Mouse (Mus musculus): ENCODE results near the gene Stc2.

The Stc2 gene

GRCm38 (mm10) chr11:31366421-31366820 is 3.5 kb downstream of the Stc2 start:
- no peak for DNase-seq (ENCODE audit: low spot score in 2 of 2)

- no peak for DNase-seq (ENCODE audit: low spot score in 2 of 2)
Measured at GRCm38 (mm10) chr11:31365981-31366380, 3.9 kb downstream of the Stc2 start.

GRCm38 (mm10) chr11:31365280-31365679 is 4.6 kb downstream of the Stc2 start:
- DNase-seq (ENCODE audit: low spot score in 2 of 2), result no peak

GRCm38 (mm10) chr11:31362856-31363255 is 7.0 kb downstream of the Stc2 start:
- DNase-seq (ENCODE audit: low spot score in 2 of 2), result no peak

GRCm38 (mm10) chr11:31362330-31362729 is 7.5 kb downstream of the Stc2 start:
- no peak for DNase-seq (ENCODE audit: low spot score in 2 of 2)

- DNase-seq (ENCODE audit: low spot score in 2 of 2), result no peak
Measured at GRCm38 (mm10) chr11:31361047-31361446, 8.8 kb downstream of the Stc2 start.

- DNase-seq (ENCODE audit: low spot score in 2 of 2), result no peak
Measured at GRCm38 (mm10) chr11:31359283-31359902, 10.5 kb downstream of the Stc2 start.

GRCm38 (mm10) chr11:31358453-31358852 is 11.4 kb downstream of the Stc2 start:
- no peak for DNase-seq (ENCODE audit: low spot score in 2 of 2)

- DNase-seq (ENCODE audit: low spot score in 2 of 2), result no peak
Measured at GRCm38 (mm10) chr11:31356866-31357265, 13.0 kb downstream of the Stc2 start.

- no peak for DNase-seq (ENCODE audit: low spot score in 2 of 2)
Measured at GRCm38 (mm10) chr11:31355737-31356136, 14.1 kb downstream of the Stc2 start.

GRCm38 (mm10) chr11:31354514-31354913 is 15.4 kb downstream of the Stc2 start:
- no peak for DNase-seq (ENCODE audit: low spot score in 2 of 2)
